Mouse (Mus musculus) spleen, postnatal 10 days (tissue): Measurements from ENCODE around the gene Pex11g.

Experiments
- DNase-seq, 2 experiments: peaks; one replicate each; pipeline ENCODE4 v3.0.0; 2021 to 2022; ENCODE audit warnings: low spot score in 2 of 2

Gene Pex11g

GRCm38 (mm10) chr8:3415661-3416060 lies 51.8 kb downstream of the Pex11g start:
- DNase-seq: no peak

- DNase-seq: no peak
Measured at GRCm38 (mm10) chr8:3415259-3415658, 52.2 kb downstream of the Pex11g start.

- no peak for DNase-seq
Measured at GRCm38 (mm10) chr8:3414639-3415190, 52.8 kb downstream of the Pex11g start.

- no peak for DNase-seq
Measured at GRCm38 (mm10) chr8:3412816-3413215, 54.7 kb downstream of the Pex11g start.

GRCm38 (mm10) chr8:3411901-3412301 lies 55.6 kb downstream of the Pex11g start:
- no peak for DNase-seq

- no peak for DNase-seq
Measured at GRCm38 (mm10) chr8:3411085-3411484, 56.4 kb downstream of the Pex11g start.

GRCm38 (mm10) chr8:3407417-3407816 lies 60.1 kb downstream of the Pex11g start:
- no peak for DNase-seq
